Comparison of ENCODE assay signal across 24 mouse cellular contexts in genomic region chr19:20707159-20707558, GRCm38 (mm10). TPM values are rescaled to one million over a fixed set of nuclear protein-coding genes. Genes with fewer than 3 reads are reported as not detected.
"Had no signal": no experiment of that assay in that cellular context is flagged by ENCODE, and none has a peak within 500 bp of the region (broad histone marks: within the 10 kb centered on the region; RNA-seq: fewer than 3 reads in every experiment).

No protein-coding gene starts in this region.

- H3K36me3 ChIP-seq: limb, embryonic 10.5 days; limb, embryonic 12.5 days; limb, embryonic 13.5 days; limb, embryonic 15.5 days; liver, embryonic 12.5 days; liver, embryonic 13.5 days; liver, embryonic 15.5 days; lung, embryonic 15.5 days; midbrain, embryonic 10.5 days; midbrain, embryonic 12.5 days; midbrain, embryonic 13.5 days; midbrain, embryonic 15.5 days; neural tube, embryonic 12.5 days had no signal

- H3K4me3 ChIP-seq: limb, embryonic 10.5 days; limb, embryonic 12.5 days; limb, embryonic 13.5 days; limb, embryonic 15.5 days; liver, embryonic 12.5 days; liver, embryonic 13.5 days; liver, embryonic 15.5 days; lung, embryonic 15.5 days; megakaryocyte, embryonic 14.5 days; midbrain, embryonic 10.5 days; midbrain, embryonic 12.5 days; midbrain, embryonic 13.5 days; midbrain, embryonic 15.5 days; myocyte; neural tube, embryonic 12.5 days had no signal

- H3K4me1 ChIP-seq: limb, embryonic 10.5 days; limb, embryonic 12.5 days; limb, embryonic 13.5 days; limb, embryonic 15.5 days; liver, embryonic 12.5 days; liver, embryonic 13.5 days; liver, embryonic 15.5 days; lung, embryonic 15.5 days; midbrain, embryonic 13.5 days; midbrain, embryonic 15.5 days; neural tube, embryonic 12.5 days had no signal

- H3K27ac ChIP-seq: limb, embryonic 10.5 days; limb, embryonic 12.5 days; limb, embryonic 13.5 days; limb, embryonic 15.5 days; liver, embryonic 12.5 days; liver, embryonic 13.5 days; liver, embryonic 14.5 days; liver, embryonic 15.5 days; lung, embryonic 15.5 days; macrophage; midbrain, embryonic 10.5 days; midbrain, embryonic 12.5 days; midbrain, embryonic 13.5 days; midbrain, embryonic 15.5 days; neural tube, embryonic 12.5 days had no signal

- H3K4me2 ChIP-seq: limb, embryonic 12.5 days; limb, embryonic 13.5 days; limb, embryonic 15.5 days; liver, embryonic 11.5 days; liver, embryonic 12.5 days; liver, embryonic 13.5 days; liver, embryonic 15.5 days; lung, embryonic 14.5 days; lung, embryonic 15.5 days; midbrain, embryonic 11.5 days; midbrain, embryonic 12.5 days; midbrain, embryonic 13.5 days; midbrain, embryonic 15.5 days; neural tube, embryonic 12.5 days had no signal

- H3K9ac ChIP-seq: limb, embryonic 12.5 days; limb, embryonic 13.5 days; limb, embryonic 15.5 days; liver, embryonic 12.5 days; liver, embryonic 13.5 days; liver, embryonic 14.5 days; liver, embryonic 15.5 days; liver, postnatal 0 days; lung, embryonic 14.5 days; lung, embryonic 15.5 days; midbrain, embryonic 12.5 days; midbrain, embryonic 13.5 days; midbrain, embryonic 15.5 days; neural tube, embryonic 12.5 days had no signal

- H3K27me3 ChIP-seq: limb, embryonic 12.5 days; limb, embryonic 13.5 days; limb, embryonic 15.5 days; liver, embryonic 12.5 days; liver, embryonic 13.5 days; liver, embryonic 15.5 days; lung, embryonic 15.5 days; megakaryocyte, embryonic 14.5 days; midbrain, embryonic 12.5 days; midbrain, embryonic 13.5 days; midbrain, embryonic 15.5 days; neural tube, embryonic 12.5 days had no signal

- ATAC-seq: liver, embryonic 12.5 days; liver, postnatal 0 days; lung, postnatal 0 days; midbrain, embryonic 13.5 days; midbrain, embryonic 15.5 days; midbrain, embryonic 16.5 days had no signal

- H3K9me3 ChIP-seq: limb, embryonic 10.5 days; limb, embryonic 12.5 days; limb, embryonic 13.5 days; limb, embryonic 15.5 days; liver, embryonic 12.5 days; liver, embryonic 13.5 days; liver, embryonic 15.5 days; lung, embryonic 15.5 days; megakaryocyte, embryonic 14.5 days; midbrain, embryonic 10.5 days; midbrain, embryonic 12.5 days; midbrain, embryonic 13.5 days; midbrain, embryonic 15.5 days; neural tube, embryonic 12.5 days had no signal

RNA-seq across cellular contexts. Expression of gene Aldh1a7, which starts 20.2 kb away (rescaled TPM):
- total RNA-seq: monocyte, adult 5-6 weeks had no signal
- polyA plus RNA-seq: macrophage, myocyte had no signal
